Mouse (Mus musculus): ENCODE data around the gene Stum.

DNA sequence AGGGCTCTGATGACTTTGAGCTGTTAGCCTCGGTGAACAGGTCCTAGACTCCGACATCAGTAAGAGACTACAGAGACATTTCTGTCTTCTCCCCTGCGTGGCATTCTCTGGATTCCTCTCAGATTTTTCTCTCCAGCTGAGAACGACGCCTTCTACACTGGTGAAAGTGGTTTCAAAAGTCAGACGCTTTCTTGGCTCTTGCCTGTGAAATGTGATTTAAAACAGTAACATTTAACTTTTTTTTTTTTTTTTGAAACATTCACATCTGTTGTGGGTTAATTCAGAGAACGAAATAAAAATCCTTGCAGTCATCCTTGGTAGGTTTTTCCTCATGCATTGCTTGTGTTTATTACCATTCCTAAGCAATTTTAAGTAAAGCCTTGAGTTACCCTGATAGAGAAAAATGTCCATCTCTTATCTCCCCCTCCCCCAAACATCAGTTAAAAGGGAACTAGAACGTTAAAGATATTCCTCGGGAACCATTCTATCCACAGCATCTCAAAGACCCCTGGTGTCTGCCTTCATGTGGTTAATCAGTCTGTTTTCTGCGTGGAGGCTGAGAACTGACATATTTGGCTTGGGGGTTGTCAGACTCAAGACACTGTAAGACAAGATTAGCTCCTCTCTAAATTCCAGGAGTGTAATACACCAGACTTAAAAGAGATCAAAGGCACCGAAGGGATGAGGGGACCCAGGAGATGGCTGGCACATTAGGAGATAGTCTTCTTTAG lies 95.4 kb downstream of the Stum start:
- TF ChIP-seq CTCF (IDR thresholded peaks at IDR 0.05; ENCODE audit: low read depth) (no peak), EP300 (IDR thresholded peaks at IDR 0.05; ENCODE audit: low read depth) (no peak)

All from liver, postnatal 0 days (tissue).